34 mouse cellular contexts compared by ENCODE assay signal in genomic region chr11:53981396-53981795, GRCm38 (mm10).
"Had no signal": no experiment of that assay in that cellular context is flagged by ENCODE, and none has a peak within 500 bp of the region (broad histone marks: within the 10 kb centered on the region; RNA-seq: fewer than 3 reads in every experiment).

No protein-coding gene starts in this region.

- ATAC-seq: hindbrain, embryonic 16.5 days; hindbrain, postnatal 0 days; inflammation-experienced regulatory T-cells, adult 6 months; intestine, embryonic 15.5 days; intestine, embryonic 16.5 days; intestine, postnatal 0 days had no signal

- DNase-seq: heart, postnatal 10 days; heart, postnatal 14 days; heart, postnatal 36 days; heart, postnatal 4 days; kidney, adult 11 months; kidney, adult 18-20 months; kidney, adult 2 months; kidney, adult 8-10 months; kidney, adult 9 months; kidney, postnatal 10 days; kidney, postnatal 14 days; kidney, postnatal 25 days; kidney, postnatal 36 days; kidney, postnatal 4 days; layer of hippocampus, adult 9-11 months; layer of hippocampus, postnatal 36 days had no signal

- H3K9me3 ChIP-seq: heart, embryonic 10.5 days; heart, embryonic 13.5 days; heart, embryonic 15.5 days; hindbrain, embryonic 10.5 days; hindbrain, embryonic 12.5 days; hindbrain, embryonic 13.5 days; hindbrain, embryonic 15.5 days; intestine, embryonic 15.5 days; kidney, embryonic 15.5 days had no signal

- H3K27me3 ChIP-seq: heart, embryonic 15.5 days; intestine, embryonic 15.5 days had no signal

- H3K27ac ChIP-seq: heart, embryonic 10.5 days; heart, embryonic 13.5 days; heart, embryonic 15.5 days; hindbrain, embryonic 10.5 days; hindbrain, embryonic 12.5 days; hindbrain, embryonic 13.5 days; hindbrain, embryonic 14.5 days; hindbrain, embryonic 15.5 days; hindbrain, postnatal 0 days; intestine, embryonic 15.5 days; kidney, embryonic 15.5 days; kidney, postnatal 0 days; layer of hippocampus, adult 2 months had no signal

- H3K4me2 ChIP-seq: heart, embryonic 11.5 days; heart, embryonic 13.5 days; heart, embryonic 15.5 days; hindbrain, embryonic 12.5 days; hindbrain, embryonic 13.5 days; hindbrain, embryonic 14.5 days; hindbrain, embryonic 15.5 days; intestine, embryonic 15.5 days; kidney, embryonic 15.5 days had no signal

- H3K4me3 ChIP-seq: heart, embryonic 10.5 days; heart, embryonic 13.5 days; heart, embryonic 15.5 days; hindbrain, embryonic 10.5 days; hindbrain, embryonic 12.5 days; hindbrain, embryonic 13.5 days; hindbrain, embryonic 15.5 days; intestine, embryonic 15.5 days; kidney, embryonic 15.5 days; layer of hippocampus, adult 2 months had no signal

- H3K4me1 ChIP-seq: hindbrain, embryonic 12.5 days had no signal

- H3K36me3 ChIP-seq: heart, embryonic 10.5 days; heart, embryonic 13.5 days; heart, embryonic 15.5 days; hindbrain, embryonic 10.5 days; hindbrain, embryonic 12.5 days; hindbrain, embryonic 13.5 days; hindbrain, embryonic 15.5 days; intestine, embryonic 15.5 days; kidney, embryonic 15.5 days had no signal

- H3K9ac ChIP-seq: heart, embryonic 13.5 days; heart, embryonic 15.5 days; hindbrain, embryonic 12.5 days; hindbrain, embryonic 13.5 days; hindbrain, embryonic 14.5 days; hindbrain, embryonic 15.5 days; intestine, embryonic 15.5 days; kidney, embryonic 15.5 days had no signal
